Mouse (Mus musculus) cerebellum, adult (tissue): ENCODE results near the gene Sepsecs.
"Not testable (repeated sequence)": the region's sequence is repeated elsewhere in the genome, so short reads cannot be mapped to it uniquely, and the experiment has no call there.

Source experiments
- ATAC-seq: cut with Nextera tagmentation; 2 replicates; pipeline ENCODE4 v1.9.2; 2017; ENCODE audit warnings: mild to moderate bottlenecking, moderate library complexity, mixed read lengths; ENCODE audit not compliant: insufficient number of reproducible peaks, low FRiP score, low TSS enrichment

Gene Sepsecs

DNA sequence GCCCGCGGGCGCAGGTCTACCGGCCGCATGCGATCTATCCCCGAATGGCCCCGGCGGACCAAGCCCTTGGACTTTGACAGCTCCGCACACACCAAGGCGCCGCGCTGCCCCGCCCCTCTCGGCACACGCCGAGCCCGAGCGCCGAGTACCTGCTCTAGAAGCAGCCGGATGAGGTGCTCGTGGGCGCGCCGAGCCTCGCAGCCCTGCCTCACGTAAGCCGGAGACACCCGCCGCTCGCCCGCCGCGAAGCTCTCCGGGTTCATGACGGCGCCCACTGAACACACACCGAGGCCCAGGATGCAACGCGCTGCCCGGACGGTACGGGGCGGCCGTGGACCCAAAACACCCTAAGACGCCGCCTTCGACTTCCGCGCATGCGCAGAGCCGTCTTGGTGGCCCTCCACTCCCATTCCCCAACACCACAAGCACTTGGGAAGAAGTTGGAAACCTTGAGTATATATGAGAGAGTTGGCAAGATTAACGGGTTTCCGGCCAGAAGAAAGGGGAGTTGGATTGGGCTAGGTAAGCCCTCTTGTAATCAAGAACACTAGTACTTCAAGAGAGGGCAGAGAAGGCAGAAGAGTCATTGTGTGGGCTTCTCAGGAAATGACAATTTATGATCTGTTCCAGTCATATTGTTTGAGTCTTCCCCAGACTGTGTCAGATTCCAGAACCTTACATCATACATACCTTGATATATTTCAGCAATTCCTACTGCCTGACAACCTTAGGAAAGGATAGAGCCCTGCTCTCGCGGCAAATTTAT is at the start of gene Sepsecs:
Gene Sepsecs, minus strand, starts transcription at position 283 of the 766 bp plus-strand sequence.
- ATAC-seq = peak; percentile 91

DNA sequence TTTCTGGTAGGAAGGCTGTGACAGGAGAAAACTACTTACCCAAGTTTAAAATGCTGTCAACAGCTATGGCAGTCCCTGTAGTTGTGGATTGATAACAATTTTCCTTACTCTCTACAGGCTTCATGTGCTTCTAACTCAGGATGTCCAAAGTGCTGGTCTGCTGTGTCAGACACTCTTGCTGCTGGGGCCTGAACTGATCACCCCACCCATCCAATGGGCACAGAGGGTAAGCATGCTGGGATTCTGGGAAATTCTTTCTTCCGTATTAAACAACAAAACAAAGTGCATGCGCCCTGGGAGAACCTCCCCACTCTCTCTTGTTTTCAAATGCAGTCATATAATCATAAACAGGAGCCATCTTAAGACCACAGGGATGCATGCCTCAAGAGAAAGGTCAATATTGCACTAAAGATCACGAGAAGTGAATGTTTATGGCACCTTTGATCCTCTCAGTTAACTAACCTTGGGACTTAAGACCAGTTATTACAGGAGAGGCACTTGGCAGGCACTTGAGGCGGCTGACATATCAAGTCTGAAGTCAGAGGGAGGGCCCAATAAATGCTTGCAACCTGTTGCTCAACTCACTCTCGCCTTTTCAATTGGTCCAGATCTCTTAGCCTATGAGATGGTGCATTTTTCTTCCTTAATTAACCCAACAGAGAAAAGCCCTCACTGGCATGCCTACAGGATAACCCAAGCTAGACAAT is 47.4 kb upstream of the Sepsecs start:
- ATAC-seq = no peak

DNA sequence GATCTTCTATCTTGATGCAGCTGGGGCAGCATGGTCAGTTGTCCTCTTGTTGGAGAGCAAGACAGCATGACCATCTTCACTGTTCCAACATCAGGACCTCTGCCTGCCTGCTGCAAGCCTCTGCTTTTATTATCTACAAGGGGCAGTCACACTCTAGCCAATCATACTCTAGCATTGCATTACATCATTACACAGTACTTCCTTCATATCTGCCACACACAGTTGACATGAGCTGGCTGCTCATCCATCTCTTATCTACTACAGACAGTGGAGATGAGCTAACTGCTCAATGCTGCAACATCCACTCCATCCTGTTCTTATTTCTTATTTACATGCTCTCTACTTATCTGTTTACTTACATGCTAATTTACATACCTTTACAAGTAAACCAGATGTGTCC is 43.2 kb upstream of the Sepsecs start:
- no peak for ATAC-seq

DNA sequence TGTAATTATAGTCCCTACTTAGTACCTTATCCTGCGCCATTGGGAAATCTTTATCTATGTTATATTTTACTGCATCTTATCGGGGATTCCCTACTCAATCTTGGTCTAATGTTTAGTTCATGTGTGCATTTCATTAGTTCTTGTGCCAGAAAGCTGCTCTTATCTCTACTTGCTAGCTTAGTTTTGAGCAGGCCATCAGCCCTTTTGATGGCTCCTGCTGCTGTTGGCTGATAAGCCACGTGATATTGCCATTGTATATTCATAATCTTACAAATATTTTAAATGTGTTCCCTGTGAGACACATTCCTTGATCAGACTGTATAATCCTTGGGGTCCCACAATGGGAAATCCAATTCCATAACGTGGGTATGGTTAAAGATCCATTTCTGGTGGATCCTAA is 35.1 kb upstream of the Sepsecs start:
- no peak for ATAC-seq

- not testable (repeated sequence) for ATAC-seq
These were observed 28.5 kb upstream of the Sepsecs start for GRCm38 (mm10) chr5:52697882-52698440.

DNA sequence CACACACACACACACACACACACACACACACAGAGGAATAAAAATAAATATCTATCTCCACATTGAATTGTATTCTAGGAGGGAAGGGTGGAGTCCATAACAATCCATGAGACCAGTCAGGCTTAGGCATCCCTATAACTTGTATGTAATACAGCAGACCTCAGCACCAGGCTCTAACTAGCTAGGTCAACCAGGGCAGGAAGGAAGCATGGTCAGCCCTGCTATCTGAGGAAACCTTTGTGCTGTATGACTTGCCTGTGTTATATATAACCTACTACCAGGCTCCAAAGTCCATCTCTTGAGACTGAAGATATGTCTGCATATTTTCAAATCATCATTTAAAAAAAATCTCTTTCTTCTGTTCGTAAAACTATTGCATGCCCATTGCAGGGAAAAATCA is 27.8 kb upstream of the Sepsecs start:
- no peak for ATAC-seq

DNA sequence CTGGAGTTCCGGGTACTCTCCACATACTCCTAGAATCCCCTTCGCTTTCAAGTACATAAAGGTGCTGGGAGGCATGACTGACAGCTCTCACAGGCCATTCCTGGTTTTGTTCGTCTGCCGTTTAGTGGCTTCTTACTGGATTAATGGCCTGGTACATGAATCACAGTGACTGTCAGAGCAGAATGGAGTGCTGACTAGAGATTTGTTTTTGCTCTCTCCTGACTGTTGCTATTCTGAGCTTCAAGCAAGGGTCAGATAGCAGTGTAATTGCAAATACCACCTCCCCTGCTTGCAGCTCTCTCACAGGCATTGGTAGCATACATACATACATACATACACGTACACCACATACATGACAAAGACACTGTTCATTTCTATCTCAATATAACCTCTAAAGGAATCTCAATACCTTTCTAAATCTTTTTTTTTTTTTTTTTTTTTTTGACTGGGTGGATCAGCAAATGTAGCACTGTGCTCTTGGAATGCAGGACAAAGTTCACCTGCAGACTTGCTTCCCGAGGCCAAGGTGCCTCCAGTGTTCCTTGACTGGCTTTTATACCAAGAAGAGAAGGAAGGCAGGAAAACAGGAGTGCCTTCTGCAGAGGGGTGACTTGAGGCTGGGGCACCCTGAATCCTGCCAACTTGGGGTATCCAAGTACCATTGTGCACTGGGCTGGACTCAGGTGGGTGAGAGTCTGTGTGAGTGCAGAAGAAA is 18.4 kb upstream of the Sepsecs start:
- ATAC-seq = no peak

DNA sequence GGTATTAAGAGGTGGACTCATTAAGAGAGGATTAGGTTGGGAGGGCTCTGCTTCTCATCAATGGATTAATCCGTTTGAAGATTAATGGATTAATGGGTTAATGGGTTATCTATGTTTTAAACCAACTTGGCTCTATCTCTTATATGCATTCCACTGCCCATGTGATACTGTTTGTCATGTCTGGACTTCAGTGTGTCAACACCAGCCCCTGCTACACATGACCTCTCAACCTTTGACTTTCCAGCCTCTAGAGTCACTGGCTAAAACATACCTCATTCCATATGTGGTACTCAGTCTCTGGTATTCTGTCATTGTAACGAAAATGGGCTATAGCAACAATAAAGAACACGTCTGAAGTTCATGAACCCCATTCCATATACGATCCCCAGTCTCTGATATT is 11.6 kb upstream of the Sepsecs start:
- ATAC-seq = no peak

- ATAC-seq = no peak
These were observed 10.7 kb upstream of the Sepsecs start for GRCm38 (mm10) chr5:52680191-52680590.

DNA sequence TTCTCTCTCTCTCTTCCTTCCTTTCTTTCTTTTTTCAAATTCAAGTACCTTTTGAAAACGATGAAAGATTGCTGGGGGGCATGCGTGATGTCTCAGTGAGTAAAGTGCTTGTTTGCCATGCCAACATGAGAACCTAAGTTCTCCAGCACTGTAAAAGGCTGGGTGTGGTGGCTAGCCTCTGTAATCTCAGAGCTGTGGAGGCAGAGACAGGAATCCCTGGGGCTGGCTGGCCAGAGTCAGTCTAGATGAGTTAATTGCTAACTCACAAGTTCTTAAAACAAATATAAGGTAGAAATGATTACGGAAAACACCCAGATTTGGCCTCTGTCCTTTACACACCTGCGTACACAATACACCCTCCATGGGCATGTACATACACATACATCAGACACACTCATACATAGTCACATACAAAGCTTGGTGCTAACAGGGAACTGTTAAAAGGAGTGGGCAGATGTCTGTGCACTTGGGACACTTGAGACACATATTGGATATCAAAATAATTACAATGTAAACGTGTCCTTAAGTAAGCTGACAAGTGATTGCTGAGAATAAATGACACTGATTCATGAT is 9.1 kb upstream of the Sepsecs start:
- ATAC-seq = no peak

GRCm38 (mm10) chr5:52677126-52677525 is 7.6 kb upstream of the Sepsecs start:
- no peak for ATAC-seq

DNA sequence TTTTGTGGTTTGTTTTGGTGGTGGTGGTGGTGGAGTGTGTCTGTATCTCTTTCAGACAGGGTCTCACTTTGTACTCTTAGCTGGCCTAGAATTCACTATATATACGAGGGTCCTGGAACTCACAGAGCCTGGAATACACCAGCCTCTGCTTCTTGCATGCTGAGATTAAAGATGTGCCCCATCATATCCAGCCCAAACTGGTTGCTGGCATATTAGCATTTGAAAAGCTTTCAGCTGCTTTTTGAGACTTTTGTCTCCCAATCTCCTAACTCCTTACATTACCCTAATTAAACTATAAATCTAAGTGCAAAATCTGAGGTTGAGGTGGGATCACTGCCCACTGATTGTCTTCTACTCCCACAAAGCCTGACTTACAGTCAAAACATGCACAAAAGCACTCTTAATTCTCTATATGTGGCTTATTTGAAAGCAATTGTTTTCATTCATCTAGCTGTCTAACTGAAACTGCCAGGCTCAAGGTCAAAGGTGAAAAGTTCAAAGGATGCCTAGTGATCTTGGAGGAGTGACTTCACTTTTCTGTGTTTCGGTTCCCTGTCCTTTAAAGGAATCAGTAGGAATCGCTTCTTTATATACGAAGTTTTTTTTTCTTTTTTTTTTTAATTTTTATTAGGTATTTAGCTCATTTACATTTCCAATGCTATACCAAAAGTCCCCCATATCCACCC is 5.0 kb upstream of the Sepsecs start:
- no peak for ATAC-seq

- ATAC-seq = no peak
These were observed 3.8 kb upstream of the Sepsecs start for GRCm38 (mm10) chr5:52673341-52673740.

GRCm38 (mm10) chr5:52670745-52671144 is 1.2 kb upstream of the Sepsecs start:
- no peak for ATAC-seq

GRCm38 (mm10) chr5:52666766-52667165 is 2.7 kb downstream of the Sepsecs start:
- ATAC-seq = no peak

GRCm38 (mm10) chr5:52657957-52658356 is 11.6 kb downstream of the Sepsecs start:
- ATAC-seq = no peak

- no peak for ATAC-seq
These were observed 12.2 kb downstream of the Sepsecs start for GRCm38 (mm10) chr5:52657336-52657735.

DNA sequence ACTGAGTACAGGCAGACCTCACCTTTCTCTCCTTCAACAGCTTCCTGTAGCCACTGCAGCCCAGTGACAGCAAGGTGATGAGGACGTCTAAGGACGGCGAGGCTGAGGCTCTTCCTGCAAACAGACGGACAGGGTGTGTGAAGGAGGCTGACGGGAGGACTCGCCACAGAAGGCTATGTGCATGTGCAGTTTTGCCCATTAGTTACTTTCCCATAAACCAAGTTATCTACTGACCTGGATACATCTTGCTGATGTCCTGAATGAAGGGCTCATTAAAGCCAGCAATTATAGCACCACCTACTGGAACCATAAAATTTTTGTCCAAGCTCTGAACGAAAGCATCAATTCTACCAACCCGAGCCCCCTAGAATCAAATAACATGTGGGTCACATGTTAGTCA is 13.5 kb downstream of the Sepsecs start:
- no peak for ATAC-seq

- ATAC-seq = no peak
These were observed 14.5 kb downstream of the Sepsecs start for GRCm38 (mm10) chr5:52654961-52655360.

DNA sequence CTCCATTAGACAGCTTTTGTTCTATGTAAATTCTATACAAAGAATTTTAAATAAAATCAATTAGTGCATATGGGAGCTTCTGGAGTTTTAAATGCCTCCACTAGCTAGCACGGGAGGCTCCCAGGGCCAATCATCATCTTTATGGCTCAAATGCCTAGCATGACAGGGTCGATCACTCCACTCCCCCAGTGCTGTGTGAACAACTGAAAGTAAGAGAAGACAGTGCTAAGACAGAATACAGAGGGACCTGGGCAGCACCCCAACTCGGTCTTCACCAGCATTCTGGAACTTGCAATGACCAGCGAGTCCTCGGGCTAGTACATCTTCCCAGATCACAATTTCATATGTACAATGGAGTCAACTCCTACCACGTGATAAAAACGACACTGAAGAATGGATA is 16.9 kb downstream of the Sepsecs start:
- no peak for ATAC-seq
